Mouse (Mus musculus) ES-E14 (cell line): ENCODE data around the gene Bicra.

Experiments used
- CHD2 ChIP-seq: IDR thresholded peaks from 2 replicates; pipeline ENCODE4 v1.6.1; 2014; ENCODE audit warnings: mild to moderate bottlenecking, low read depth, low read length, inconsistent platforms
- HCFC1 ChIP-seq: IDR thresholded peaks from 2 replicates; pipeline ENCODE4 v1.6.1; 2012; ENCODE audit warnings: low read length, inconsistent platforms, borderline replicate concordance; ENCODE audit not compliant: insufficient read depth
- MAFK ChIP-seq: IDR thresholded peaks from 2 replicates; pipeline ENCODE4 v1.6.1; 2014; ENCODE audit warnings: mild to moderate bottlenecking, low read depth, low read length, inconsistent platforms; ENCODE audit not compliant: insufficient read depth
- ZC3H11A ChIP-seq: IDR thresholded peaks from 2 replicates; pipeline ENCODE4 v1.6.1; 2012; ENCODE audit warnings: low read depth, mild to moderate bottlenecking, inconsistent platforms, low read length, borderline replicate concordance
- ZNF384 ChIP-seq: IDR thresholded peaks from 2 replicates; pipeline ENCODE4 v1.6.1; 2012; ENCODE audit warnings: low read depth, low read length, inconsistent platforms

- TF ChIP-seq ZC3H11A: no peak
- TF ChIP-seq ZNF384: no peak
- TF ChIP-seq CHD2: no peak
- no peak for TF ChIP-seq HCFC1
- no peak for TF ChIP-seq MAFK
These were observed 1.2 kb upstream of the Bicra start for GRCm38 (mm10) chr7:16048675-16049575.
